Mouse (Mus musculus) hindbrain, embryonic 10.5 days (tissue): Measurements from ENCODE around the gene Pitpnb. TPM values are rescaled to one million over a fixed set of nuclear protein-coding genes. Genes with fewer than 3 reads are reported as not detected.

ENCODE experiments used
- DNase-seq: peaks from one replicate; pipeline ENCODE4 v3.0.0-alpha.2; 2017; ENCODE audit warnings: low spot score
- H3K27ac ChIP-seq: fragments of 300-500 bp; sonication (generic); 2 replicates; pipeline ENCODE4 v1.5.1; 2016; ENCODE audit warnings: mild to moderate bottlenecking, moderate library complexity
- H3K27me3 ChIP-seq: fragments of 300-500 bp; sonication (generic); 2 replicates; pipeline ENCODE4 v1.6.1; 2016; ENCODE audit warnings: mild to moderate bottlenecking; ENCODE audit not compliant: poor library complexity, insufficient read depth, severe bottlenecking
- H3K36me3 ChIP-seq: fragments of 300-500 bp; sonication (generic); 2 replicates; pipeline ENCODE4 v1.6.1; 2016; ENCODE audit warnings: mild to moderate bottlenecking, moderate library complexity
- H3K4me1 ChIP-seq: fragments of 300-500 bp; sonication (generic); replicated peaks from 2 replicates; pipeline ENCODE4 v1.6.1; 2016; ENCODE audit warnings: mild to moderate bottlenecking
- H3K4me3 ChIP-seq: fragments of 300-500 bp; sonication (generic); 2 replicates; pipeline ENCODE4 v1.5.1; 2016; ENCODE audit warnings: mild to moderate bottlenecking, moderate library complexity
- H3K9me3 ChIP-seq: fragments of 300-500 bp; sonication (generic); 2 replicates; pipeline ENCODE4 v1.6.1; 2016; ENCODE audit warnings: mild to moderate bottlenecking, moderate library complexity
- WGBS: fragments of 180-500 bp; shearing (Covaris S2); methylation state at CpG from one replicate; pipeline ENCODE4 v1.1.7; 2016; 5-methylcytosine and 5-hydroxymethylcytosine counted together
- polyA plus RNA-seq: library from polyadenylated mRNA; unstranded; fragments of >200 nt; fragmentation: Nextera tagmentation; extraction: Ambion mirVana; gene quantifications from 2 replicates; pipeline ENCODE4 v1.2.1, GENCODE M21; 2016

Gene Pitpnb
- polyA plus RNA-seq, 1 experiment from 2014 or later, result 110 TPM

DNA sequence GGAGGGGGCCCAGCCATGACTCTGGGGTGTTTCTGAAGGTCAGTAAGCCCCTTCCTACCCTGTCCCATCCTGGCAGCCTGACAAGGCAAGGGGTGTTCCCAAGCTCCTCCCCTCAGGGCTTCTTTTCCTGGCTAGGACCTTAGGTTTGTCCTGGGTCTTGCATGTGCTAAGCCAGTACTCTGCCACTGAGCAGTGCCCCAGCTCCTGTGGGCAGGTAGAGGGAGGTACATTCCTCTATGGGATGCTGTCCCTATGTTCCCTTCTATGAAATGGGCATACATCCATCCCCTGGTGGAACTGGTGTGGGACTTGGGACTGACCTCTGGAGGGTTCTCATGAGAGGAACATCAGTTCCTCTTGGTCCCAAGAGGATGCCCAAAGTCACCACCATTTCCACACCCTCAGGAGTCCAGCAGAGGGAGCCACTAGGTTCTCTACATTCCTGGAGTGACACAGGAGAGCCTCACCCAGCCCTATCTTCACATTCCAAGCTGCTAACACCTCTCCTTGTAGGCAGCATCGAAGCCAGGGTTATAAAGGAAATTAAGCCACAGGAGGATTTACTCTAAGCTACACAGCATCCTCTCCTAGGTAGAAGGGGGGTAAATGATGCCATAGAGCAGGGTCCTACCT is 79.0 kb downstream of the Pitpnb start:
- Histone ChIP-seq H3K4me3 (no peak overlapping the region), H3K9me3 (no peaks in the 10 kb centered on the region), H3K27ac (0 out of 2 replicates have a peak overlapping the region, but pooled peaks have one; percentile 74), H3K36me3 (no peaks in the 10 kb centered on the region), H3K27me3 (peaks cover 19% of the 10 kb centered on the region; the same call in 1 of the 2 replicates), H3K4me1 (peaks cover 41% of the 10 kb centered on the region)
- DNase-seq, result peak; percentile 40
- WGBS, result 38% methylated on average over 1 of the region's 1 CpGs

DNA sequence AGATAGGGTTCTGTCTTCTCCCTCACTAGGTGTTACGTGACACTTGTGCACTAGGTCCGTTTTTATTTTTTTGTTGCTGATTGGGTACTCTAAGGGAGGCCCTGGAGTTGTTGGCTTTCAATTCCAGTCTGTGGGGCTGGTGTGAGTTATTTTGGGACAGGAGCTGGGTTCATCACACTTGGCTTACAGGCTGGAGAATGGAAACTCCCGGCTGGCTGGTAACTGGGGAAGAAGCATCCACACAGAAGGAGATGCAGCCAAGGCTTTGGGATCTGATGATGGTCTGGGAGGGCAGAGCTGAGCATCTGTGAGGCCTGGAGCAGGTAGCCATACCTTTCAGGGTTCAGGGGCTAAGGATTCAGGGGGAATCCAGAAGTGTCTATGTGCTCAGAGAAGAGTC is 80.1 kb downstream of the Pitpnb start:
- WGBS, result 81% methylated on average over 3 of the region's 3 CpGs
- H3K4me3 ChIP-seq, result no peak overlapping the region
- H3K36me3 ChIP-seq, result no peaks in the 10 kb centered on the region
- H3K27ac ChIP-seq, result peak overlapping the region; percentile 30; the same call in 1 of the 2 replicates
- peaks cover 19% of the 10 kb centered on the region; the same call in 1 of the 2 replicates for H3K27me3 ChIP-seq
- no peak for DNase-seq
- no peaks in the 10 kb centered on the region for H3K9me3 ChIP-seq
- peaks cover 53% of the 10 kb centered on the region for H3K4me1 ChIP-seq

DNA sequence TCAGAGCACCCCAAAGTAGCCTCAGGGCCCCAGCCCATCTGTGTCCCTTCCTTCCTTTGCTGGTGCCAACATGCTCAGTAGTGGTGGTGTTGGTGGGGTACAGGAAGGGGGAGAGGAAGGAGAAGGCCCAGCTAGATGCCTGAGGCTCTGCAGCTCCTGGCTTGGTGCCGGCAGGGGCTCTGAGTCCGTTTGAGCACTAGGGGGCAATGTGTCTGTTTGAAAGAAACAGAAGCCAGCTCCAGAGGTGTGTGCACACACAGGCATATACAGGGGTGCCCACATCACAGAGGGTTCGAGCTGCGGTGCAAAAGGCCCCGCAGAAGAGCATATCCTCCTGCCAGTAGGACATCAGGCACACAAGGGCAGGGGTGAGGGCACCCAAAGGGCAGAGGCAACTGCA is 83.6 kb downstream of the Pitpnb start:
- peaks cover 11% of the 10 kb centered on the region for H3K36me3 ChIP-seq
- H3K9me3 ChIP-seq, result no peaks in the 10 kb centered on the region
- 0% methylated on average over 5 of the region's 5 CpGs for WGBS
- DNase-seq, result peak; percentile 81
- peak overlapping the region; percentile 99 for H3K4me3 ChIP-seq
- H3K27me3 ChIP-seq, result peaks cover 19% of the 10 kb centered on the region; the same call in 1 of the 2 replicates
- peaks cover 57% of the 10 kb centered on the region for H3K4me1 ChIP-seq
- H3K27ac ChIP-seq, result peak overlapping the region; percentile 99

DNA sequence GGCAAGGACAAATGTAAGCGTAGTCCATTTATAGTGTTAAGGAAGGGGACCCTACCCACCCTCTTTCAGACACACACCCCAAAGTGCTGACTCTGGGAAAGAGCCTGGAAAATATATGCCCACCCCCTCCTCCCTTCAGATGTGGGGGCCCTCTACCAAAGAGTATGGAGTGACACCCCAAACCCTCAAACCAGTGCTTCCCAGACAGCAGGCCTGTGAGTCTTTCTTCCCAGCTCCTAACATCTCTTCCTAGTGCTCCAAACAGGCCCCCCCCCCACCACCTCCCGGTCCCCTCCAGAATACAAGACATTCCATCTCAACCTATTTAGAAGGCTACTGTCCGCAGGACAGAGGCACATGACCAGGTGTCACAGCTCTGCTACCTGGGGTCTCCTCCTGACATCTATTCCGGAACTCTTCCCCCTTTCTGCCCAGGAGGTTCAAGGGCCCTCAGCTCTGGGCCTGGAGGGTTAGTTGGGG is 84.2 kb downstream of the Pitpnb start:
- Histone ChIP-seq H3K4me3 (peak overlapping the region; percentile 99), H3K27me3 (peaks cover 17% of the 10 kb centered on the region; the same call in 1 of the 2 replicates), H3K9me3 (no peaks in the 10 kb centered on the region), H3K27ac (peak overlapping the region; percentile 99), H3K36me3 (peaks cover 18% of the 10 kb centered on the region), H3K4me1 (peaks cover 57% of the 10 kb centered on the region)
- 27% methylated on average over 4 of the region's 4 CpGs for WGBS
- peak; percentile 42 for DNase-seq

- WGBS, result under 1% methylated on average over 14 of the region's 14 CpGs
- H3K36me3 ChIP-seq, result peaks cover 25% of the 10 kb centered on the region
- peak overlapping the region; percentile 99 for H3K4me3 ChIP-seq
- H3K9me3 ChIP-seq, result no peaks in the 10 kb centered on the region
- peaks cover 20% of the 10 kb centered on the region; the same call in 1 of the 2 replicates for H3K27me3 ChIP-seq
- peak; percentile 35 for DNase-seq
- peaks cover 63% of the 10 kb centered on the region for H3K4me1 ChIP-seq
- H3K27ac ChIP-seq, result peak overlapping the region; percentile 99
These were observed 85.0 kb downstream of the Pitpnb start for GRCm38 (mm10) chr5:111415575-111415974.

DNA sequence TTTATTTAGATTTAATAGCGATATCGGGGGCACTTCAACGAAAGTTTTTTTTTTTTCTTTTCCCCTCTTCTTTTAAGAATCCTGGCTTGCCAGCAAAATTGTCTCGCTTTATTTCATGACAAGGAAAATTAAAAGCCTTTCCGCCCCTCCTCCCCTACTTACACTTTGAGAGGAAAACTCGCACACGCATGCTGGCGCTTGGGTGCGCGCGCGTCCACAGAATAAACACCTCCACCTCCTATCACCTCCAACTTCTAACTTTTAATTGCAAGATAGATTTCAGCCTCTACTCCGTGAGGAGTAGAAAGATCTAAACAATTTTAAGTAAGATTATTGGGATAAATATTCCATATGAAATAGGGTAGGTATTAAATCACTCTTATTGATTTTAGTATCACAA is 85.5 kb downstream of the Pitpnb start:
- peaks cover 20% of the 10 kb centered on the region; the same call in 1 of the 2 replicates for H3K27me3 ChIP-seq
- peaks cover 30% of the 10 kb centered on the region for H3K36me3 ChIP-seq
- DNase-seq, result no peak
- under 1% methylated on average over 13 of the region's 13 CpGs for WGBS
- no peaks in the 10 kb centered on the region for H3K9me3 ChIP-seq
- peak overlapping the region; percentile 99 for H3K4me3 ChIP-seq
- H3K4me1 ChIP-seq, result peaks cover 68% of the 10 kb centered on the region
- H3K27ac ChIP-seq, result peak overlapping the region; percentile 99

GRCm38 (mm10) chr5:111416591-111417374 is 86.2 kb downstream of the Pitpnb start, which contains the start of gene Mn1:
Mn1 (plus strand) TSS chr5:111417362.
- H3K27me3 ChIP-seq, result peaks cover 14% of the 10 kb centered on the region; the same call in 1 of the 2 replicates
- under 1% methylated on average over 88 of the region's 88 CpGs for WGBS
- peaks cover 75% of the 10 kb centered on the region for H3K4me1 ChIP-seq

GRCm38 (mm10) chr5:111417378-111418131 is 87.0 kb downstream of the Pitpnb start:
- Histone ChIP-seq H3K27ac (peak overlapping the region; percentile 99), H3K27me3 (peaks cover 7% of the 10 kb centered on the region; the same call in 1 of the 2 replicates), H3K4me1 (peaks cover 82% of the 10 kb centered on the region), H3K4me3 (peak overlapping the region; percentile 99), H3K36me3 (peaks cover 45% of the 10 kb centered on the region), H3K9me3 (no peaks in the 10 kb centered on the region)
- WGBS, result under 1% methylated on average over 105 of the region's 105 CpGs
- peak; percentile 64 for DNase-seq

More at GRCm38 (mm10) chr5:111416591-111417374, 86.2 kb downstream of the Pitpnb start, which contains the start of gene Mn1:
- peak; percentile 97 for DNase-seq
- H3K9me3 ChIP-seq, result no peaks in the 10 kb centered on the region
- H3K27ac ChIP-seq, result peak within 1 kb of the TSS; percentile 99
- peaks cover 37% of the 10 kb centered on the region for H3K36me3 ChIP-seq
- peak within 1 kb of the TSS; percentile 99 for H3K4me3 ChIP-seq

GRCm38 (mm10) chr5:111418202-111419120 is 87.9 kb downstream of the Pitpnb start:
- H3K36me3 ChIP-seq, result peaks cover 54% of the 10 kb centered on the region
- H3K4me3 ChIP-seq, result peak overlapping the region; percentile 99
- peaks cover 7% of the 10 kb centered on the region; the same call in 1 of the 2 replicates for H3K27me3 ChIP-seq
- H3K9me3 ChIP-seq, result no peaks in the 10 kb centered on the region
- H3K4me1 ChIP-seq, result peaks cover 83% of the 10 kb centered on the region
- under 1% methylated on average over 63 of the region's 63 CpGs for WGBS
- peak; percentile 70 for DNase-seq
- H3K27ac ChIP-seq, result peak overlapping the region; percentile 99

DNA sequence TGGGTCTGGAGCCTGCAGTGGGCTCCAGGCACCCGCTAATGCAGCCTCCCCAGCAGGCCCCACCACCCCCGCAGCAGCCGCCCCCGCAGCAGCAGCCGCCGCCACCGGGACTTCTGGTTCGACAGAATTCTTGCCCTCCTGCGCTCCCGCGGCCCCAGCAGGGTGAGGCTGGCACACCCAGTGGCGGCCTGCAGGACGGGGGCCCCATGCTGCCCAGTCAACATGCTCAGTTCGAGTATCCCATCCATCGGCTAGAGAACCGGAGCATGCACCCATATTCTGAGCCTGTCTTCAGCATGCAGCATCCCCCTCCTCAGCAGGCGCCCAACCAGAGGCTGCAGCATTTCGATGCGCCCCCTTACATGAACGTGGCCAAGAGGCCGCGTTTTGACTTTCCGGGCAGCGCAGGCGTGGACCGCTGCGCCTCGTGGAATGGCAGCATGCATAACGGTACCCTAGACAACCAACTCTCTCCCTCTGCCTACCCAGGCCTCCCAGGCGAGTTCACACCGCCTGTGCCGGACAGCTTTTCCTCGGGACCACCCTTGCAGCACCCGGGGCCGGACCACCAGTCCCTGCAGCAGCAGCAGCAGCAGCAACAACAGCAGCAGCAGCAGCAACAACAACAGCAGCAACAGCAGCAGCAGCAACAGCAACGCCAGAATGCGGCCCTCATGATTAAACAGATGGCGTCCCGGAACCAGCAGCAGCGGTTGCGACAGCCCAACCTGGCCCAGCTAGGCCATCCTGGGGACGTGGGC is 88.7 kb downstream of the Pitpnb start:
- DNase-seq, result peak; percentile 72
- Histone ChIP-seq H3K4me3 (peak overlapping the region; percentile 99), H3K27ac (peak overlapping the region; percentile 99), H3K4me1 (peaks cover 83% of the 10 kb centered on the region), H3K36me3 (peaks cover 63% of the 10 kb centered on the region), H3K27me3 (peaks cover 7% of the 10 kb centered on the region; the same call in 1 of the 2 replicates), H3K9me3 (no peaks in the 10 kb centered on the region)
- 1% methylated on average over 42 of the region's 42 CpGs for WGBS
